Mouse (Mus musculus): Measurements from ENCODE around the gene Zfp595. TPM values are rescaled to one million over a fixed set of nuclear protein-coding genes. Genes with fewer than 3 reads are reported as not detected.
A peak's percentile ranks its signal among the peaks of the same experiment; 100 is the strongest.
"Not testable (repeated sequence)": the region's sequence is repeated elsewhere in the genome, so short reads cannot be mapped to it uniquely, and the experiment has no call there.

Zfp595 gene
- polyA plus RNA-seq, 1 experiment from 2014 or later: 2.4 TPM

DNA sequence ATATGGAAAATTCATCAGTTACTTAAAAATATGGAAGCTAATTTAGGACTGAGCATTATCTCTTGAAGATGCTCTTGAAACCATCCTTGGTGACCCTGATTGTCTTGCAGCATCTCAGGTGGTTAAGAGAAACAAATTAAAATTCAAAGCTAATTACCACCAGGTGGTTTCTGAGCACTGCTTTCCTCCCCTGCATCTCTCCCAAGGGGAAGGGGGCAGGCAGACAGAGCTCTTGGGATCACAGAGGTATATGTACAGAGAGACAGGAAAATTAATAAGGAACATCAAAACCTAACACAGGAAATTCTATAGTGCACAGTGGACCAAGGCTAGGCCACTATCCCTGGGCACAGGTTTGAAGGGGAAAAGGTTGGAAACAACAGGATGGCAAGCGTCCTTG is 507 bp upstream of the Zfp595 start:
- DNase-seq (ENCODE audit: low spot score): no peak
- peaks cover 3% of the 10 kb centered on the region for H3K4me1 ChIP-seq (replicated peaks; ENCODE audit: insufficient read depth, low read length)
- no peaks in the 10 kb centered on the region for H3K9me3 ChIP-seq (replicated peaks; ENCODE audit: low read length)
- no peaks in the 10 kb centered on the region for H3K36me3 ChIP-seq (ENCODE audit: insufficient read depth, low read length)
- peak overlapping the region; percentile 50 for H3K4me3 ChIP-seq (replicated peaks; ENCODE audit: low read depth, low read length)
- H3K9ac ChIP-seq (ENCODE audit: low read depth, low read length): peak overlapping the region; percentile 51; the same call in 1 of the 2 replicates
- no peak for TF ChIP-seq CTCF (IDR thresholded peaks at IDR 0.05; ENCODE audit: low read depth)
- peak overlapping the region; percentile 15; the same call in 1 of the 2 replicates for H3K27ac ChIP-seq
- peak; percentile 27; the same call in 1 of the 2 replicates for ATAC-seq (replicated peaks; ENCODE audit: low FRiP score, low read depth)
- 71% methylated on average over 1 of the region's 1 CpGs for WGBS
- no peaks in the 10 kb centered on the region for H3K27me3 ChIP-seq (ENCODE audit: insufficient read depth, low read length)
- H3K4me2 ChIP-seq (ENCODE audit: low read length): peak overlapping the region; percentile 78

DNA sequence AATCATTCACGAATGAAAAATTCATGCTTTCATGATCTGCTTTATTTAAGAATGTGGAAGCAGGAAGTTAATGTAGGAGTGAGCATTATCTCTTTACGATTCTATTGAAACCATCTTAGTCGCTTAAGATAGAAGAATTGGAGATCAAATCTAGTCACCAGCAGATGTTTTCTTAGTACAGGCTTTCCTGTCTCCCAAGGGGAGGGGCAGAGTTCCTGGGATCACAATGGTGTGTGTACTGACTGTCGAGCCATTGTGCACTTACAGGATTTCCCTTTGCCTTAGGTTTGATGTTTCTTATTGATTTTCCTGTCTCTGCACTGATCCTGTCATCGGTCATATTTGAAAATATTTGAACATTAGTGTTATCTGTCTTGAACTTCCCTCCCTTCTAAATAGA is 25.7 kb downstream of the Zfp595 start:
- no peak overlapping the region for H3K27ac ChIP-seq
- TF ChIP-seq CTCF (IDR thresholded peaks at IDR 0.05; ENCODE audit: low read depth): no peak
- peak overlapping the region; percentile 69 for H3K4me3 ChIP-seq (replicated peaks; ENCODE audit: low read depth, low read length)
- H3K27me3 ChIP-seq (ENCODE audit: insufficient read depth, low read length): no peaks in the 10 kb centered on the region
- DNase-seq (ENCODE audit: low spot score) (peak; percentile 16), ATAC-seq (replicated peaks; ENCODE audit: low FRiP score, low read depth) (no peak)
- 0 out of 2 replicates have a peak, but pooled peaks cover 9% of the 10 kb centered on the region for H3K4me1 ChIP-seq (replicated peaks; ENCODE audit: insufficient read depth, low read length)
- no peaks in the 10 kb centered on the region for H3K9me3 ChIP-seq (replicated peaks; ENCODE audit: low read length)
- H3K9ac ChIP-seq (ENCODE audit: low read depth, low read length): peak overlapping the region; percentile 81; the same call in 1 of the 2 replicates
- peak overlapping the region; percentile 88 for H3K4me2 ChIP-seq (ENCODE audit: low read length)
- no peaks in the 10 kb centered on the region for H3K36me3 ChIP-seq (ENCODE audit: insufficient read depth, low read length)
- 28% methylated on average over 5 of the region's 5 CpGs for WGBS

DNA sequence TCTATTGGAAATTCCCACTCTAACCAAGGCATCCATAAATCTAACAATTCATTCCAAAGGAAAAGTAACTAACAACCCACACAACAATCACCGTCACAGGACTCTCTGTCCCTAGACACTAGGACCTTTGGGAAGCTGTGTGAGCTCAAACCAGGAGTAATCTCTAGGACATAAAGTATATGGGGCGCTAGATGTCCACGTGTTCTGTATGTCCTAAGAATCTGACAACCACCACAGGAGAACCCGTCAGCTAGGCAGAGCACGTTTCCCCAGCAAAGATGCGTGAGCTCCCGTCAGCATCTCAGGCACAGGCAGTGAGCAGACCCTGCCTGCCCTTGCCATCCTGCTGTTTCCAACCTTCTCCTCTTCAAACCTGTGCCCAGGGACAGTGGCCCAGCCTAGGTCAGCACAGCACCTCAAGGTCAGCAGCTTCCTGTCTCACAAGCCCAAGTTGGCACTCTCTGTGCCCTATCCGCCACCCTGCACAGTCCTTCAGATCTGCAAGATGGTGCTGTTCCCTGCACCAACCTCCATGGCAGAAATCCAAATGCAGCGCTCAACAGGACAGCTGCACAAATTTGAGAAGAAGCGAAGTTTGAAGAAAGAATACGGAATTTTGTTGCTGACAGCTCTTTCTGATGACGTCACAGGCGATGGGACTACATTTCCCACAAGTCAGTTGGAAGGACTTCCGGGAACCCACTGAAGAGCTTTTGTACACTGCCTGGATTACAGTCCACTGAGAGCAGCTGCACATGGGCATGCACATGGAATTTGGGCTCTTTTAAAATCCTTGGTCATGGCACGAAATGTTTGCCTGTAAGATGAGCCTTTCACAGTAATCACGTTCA is 26.3 kb downstream of the Zfp595 start, which contains the start of gene Zfp457:
Gene Zfp457 (minus strand): TSS at position 664 of the 851 bp plus-strand sequence.
- Histone ChIP-seq H3K9ac (ENCODE audit: low read depth, low read length) (peak within 1 kb of the TSS; percentile 81), H3K9me3 (replicated peaks; ENCODE audit: low read length) (no peaks in the 10 kb centered on the region), H3K27me3 (ENCODE audit: insufficient read depth, low read length) (no peaks in the 10 kb centered on the region), H3K4me2 (ENCODE audit: low read length) (peak within 1 kb of the TSS; percentile 88), H3K4me3 (replicated peaks; ENCODE audit: low read depth, low read length) (peak within 1 kb of the TSS; percentile 69), H3K27ac (peak within 1 kb of the TSS; percentile 43; the same call in 1 of the 2 replicates), H3K4me1 (replicated peaks; ENCODE audit: insufficient read depth, low read length) (0 out of 2 replicates have a peak, but pooled peaks cover 9% of the 10 kb centered on the region), H3K36me3 (ENCODE audit: insufficient read depth, low read length) (no peaks in the 10 kb centered on the region)
- WGBS: 7% methylated on average over 16 of the region's 16 CpGs
- 0 out of 2 replicates have a peak, but pooled peaks have one; percentile 7 for TF ChIP-seq CTCF (IDR thresholded peaks at IDR 0.05; ENCODE audit: low read depth)
- DNase-seq (ENCODE audit: low spot score): peak; percentile 95
- peak; percentile 97 for ATAC-seq (replicated peaks; ENCODE audit: low FRiP score, low read depth)

DNA sequence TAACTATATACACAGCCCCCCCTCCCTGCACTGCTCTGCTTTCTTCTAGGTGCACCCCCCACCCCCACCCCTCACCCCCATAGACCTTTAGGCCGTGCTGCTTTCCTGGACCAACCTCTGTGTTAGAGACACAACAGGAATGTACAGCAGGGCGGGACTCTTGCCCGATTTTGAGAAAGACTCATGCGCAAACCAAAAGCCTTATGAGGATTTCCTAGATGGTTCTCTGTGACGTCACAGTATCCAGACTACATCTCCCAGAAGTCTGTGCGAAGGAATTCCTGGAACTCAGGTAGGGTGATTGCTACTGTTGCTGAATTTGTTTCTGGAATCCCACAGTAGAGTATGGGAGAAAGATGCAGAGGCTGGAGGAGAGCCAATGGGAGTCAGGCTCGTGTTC is 54.1 kb downstream of the Zfp595 start, which contains the start of gene Zfp458:
Gene Zfp458 (minus strand): TSS at position 153 of the 400 bp plus-strand sequence.
- 33% methylated on average over 7 of the region's 7 CpGs for WGBS
- TF ChIP-seq CTCF (IDR thresholded peaks at IDR 0.05; ENCODE audit: low read depth): no peak
- no peak within 1 kb of the TSS for H3K27ac ChIP-seq
- DNase-seq (ENCODE audit: low spot score) (peak; percentile 12), ATAC-seq (replicated peaks; ENCODE audit: low FRiP score, low read depth) (peak; percentile 54)
- H3K4me2 ChIP-seq (ENCODE audit: low read length): no peak within 1 kb of the TSS
- H3K27me3 ChIP-seq (ENCODE audit: insufficient read depth, low read length): no peaks in the 10 kb centered on the region
- H3K4me1 ChIP-seq (replicated peaks; ENCODE audit: insufficient read depth, low read length): no peaks in the 10 kb centered on the region
- H3K9ac ChIP-seq (ENCODE audit: low read depth, low read length): no peak within 1 kb of the TSS
- H3K9me3 ChIP-seq (replicated peaks; ENCODE audit: low read length): no peaks in the 10 kb centered on the region
- no peaks in the 10 kb centered on the region for H3K36me3 ChIP-seq (ENCODE audit: insufficient read depth, low read length)
- H3K4me3 ChIP-seq (replicated peaks; ENCODE audit: low read depth, low read length): no peak within 1 kb of the TSS

DNA sequence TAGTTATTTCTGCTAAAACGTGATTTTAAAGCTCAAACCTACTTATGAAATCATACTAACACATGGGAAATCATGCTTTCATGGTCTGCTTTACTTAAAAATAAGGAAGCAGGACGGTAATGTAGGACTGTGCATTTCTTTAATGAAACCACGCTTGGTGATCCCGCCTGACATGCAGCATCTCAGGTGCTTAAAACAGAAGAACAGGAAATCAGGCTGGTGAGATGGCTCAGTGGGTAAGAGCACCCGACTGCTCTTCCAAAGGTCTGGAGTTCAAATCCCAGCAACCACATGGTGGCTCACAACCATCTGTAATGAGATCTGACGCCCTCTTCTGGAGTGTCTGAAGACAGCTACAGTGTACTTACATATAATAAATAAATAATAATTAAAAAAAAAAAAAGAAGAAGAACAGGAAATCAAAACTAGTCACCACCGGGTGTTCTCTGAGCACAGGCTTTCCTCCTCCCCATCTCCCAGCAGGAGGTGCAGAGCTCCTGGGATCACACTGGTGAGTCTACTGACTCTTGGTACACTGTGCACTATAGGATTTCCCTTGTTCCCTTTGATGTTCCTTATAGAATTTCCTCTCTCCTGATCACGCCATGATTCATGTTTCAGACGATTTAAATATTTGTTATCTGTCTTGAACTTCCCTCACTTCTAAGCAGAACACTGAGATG is 62.8 kb downstream of the Zfp595 start:
- not testable (repeated sequence) for H3K27me3 ChIP-seq (ENCODE audit: insufficient read depth, low read length); H3K36me3 ChIP-seq (ENCODE audit: insufficient read depth, low read length); H3K9me3 ChIP-seq (replicated peaks; ENCODE audit: low read length); DNase-seq (ENCODE audit: low spot score); H3K4me1 ChIP-seq (replicated peaks; ENCODE audit: insufficient read depth, low read length); H3K27ac ChIP-seq
- WGBS: 44% methylated on average over 8 of the region's 9 CpGs
- peak overlapping the region; percentile 71 for H3K4me2 ChIP-seq (ENCODE audit: low read length)
- peak overlapping the region; percentile 62; the same call in 1 of the 2 replicates for H3K9ac ChIP-seq (ENCODE audit: low read depth, low read length)
- ATAC-seq (replicated peaks; ENCODE audit: low FRiP score, low read depth): peak; percentile 31; the same call in 1 of the 2 replicates
- peak overlapping the region; percentile 85 for H3K4me3 ChIP-seq (replicated peaks; ENCODE audit: low read depth, low read length)
